ENCODE assay signal across 28 mouse cellular contexts in genomic region chr9:95835741-95836140, GRCm38 (mm10). TPM values are rescaled to one million over a fixed set of nuclear protein-coding genes. Genes with fewer than 3 reads are reported as not detected.
A peak's percentile ranks its signal among the peaks of the same experiment; 100 is the strongest.
DNase-seq lines count a peak whose midpoint lies in the region; ATAC-seq lines count a peak whose summit lies in the region.
"Had no signal": no experiment of that assay in that cellular context is flagged by ENCODE, and none has a peak within 500 bp of the region (broad histone marks: within the 10 kb centered on the region; RNA-seq: fewer than 3 reads in every experiment).

No protein-coding gene starts in this region.

- intact Hi-C loops in heart, postnatal 10 days (cut with DNase I), result no loop called here
- intact Hi-C loops in left cerebral cortex, postnatal 10 days (cut with DNase I), result no loop called here

- no peaks in the 10 kb centered on the region for H3K27me3 ChIP-seq in splenic B cell, adult 2 months (ENCODE audit: control insufficient read depth, insufficient read depth, low read length, poor library complexity, severe bottlenecking)
- H3K27me3 ChIP-seq: embryonic facial prominence, embryonic 15.5 days; forebrain, embryonic 12.5 days; heart, embryonic 12.5 days; liver, embryonic 13.5 days had no signal

- DNase-seq in heart, adult 11 months, result peak; percentile 85
- DNase-seq in heart, postnatal 10 days, result no peak
- DNase-seq in A20 (ENCODE audit: low read depth, low spot score), result peak; percentile 74
- peak; percentile 43 for DNase-seq in splenic B cell, adult 2 months (ENCODE audit: low read depth, low spot score)
- no peak for DNase-seq in spleen, postnatal 4 days (ENCODE audit: low spot score in 2 of 2)
- DNase-seq in left cerebral cortex, postnatal 10 days (ENCODE audit: extremely low spot score in 1 of 2, low spot score in 2 of 2), result no peak
- DNase-seq: adrenal gland, adult 2 months; adrenal gland, postnatal 36 days; cerebellum, adult 2 months; cerebellum, postnatal 14 days; forebrain, postnatal 0 days; gastrocnemius, postnatal 25 days; heart, adult 2 months; kidney, adult 2 months; kidney, postnatal 4 days; left cerebral cortex, postnatal 4 days; liver, embryonic 13.5 days; lung, adult 18-20 months; lung, postnatal 4 days; midbrain, embryonic 14.5 days; right cerebral cortex, postnatal 25 days had no signal

- 0 out of 2 replicates have a peak, but pooled peaks have one; percentile 25 for ATAC-seq in granulocyte monocyte progenitor cell, adult 5-6 weeks (replicated peaks; ENCODE audit: poor library complexity, severe bottlenecking)
- ATAC-seq: forebrain, postnatal 0 days; lung, postnatal 0 days had no signal

- no peaks in the 10 kb centered on the region for H3K36me3 ChIP-seq in splenic B cell, adult 2 months (ENCODE audit: control insufficient read depth, insufficient read depth, low read length, poor library complexity, severe bottlenecking)
- H3K36me3 ChIP-seq: embryonic facial prominence, embryonic 10.5 days; embryonic facial prominence, embryonic 15.5 days; forebrain, embryonic 12.5 days; heart, embryonic 12.5 days; liver, embryonic 13.5 days had no signal

RNA-seq across cellular contexts. Expression of gene Pls1, which starts 9.4 kb away (rescaled TPM):
- total RNA-seq in heart, postnatal 10 days (2021), result under 1 TPM; 0.20 to 0.36 TPM
- not detected in 2 replicates for total RNA-seq in granulocyte monocyte progenitor cell, adult 5-6 weeks (2014; fragmentation: Nextera tagmentation)
- not detected in 2 replicates for total RNA-seq in granulocyte monocyte progenitor cell, adult 5-6 weeks (2017)
- total RNA-seq in left cerebral cortex, postnatal 10 days (2021), result 1 to 10 TPM; 4.2 to 5.6 TPM
- total RNA-seq: gastrocnemius, postnatal 25 days; hematopoietic stem cell, adult 5-6 weeks had no signal

RNA-seq across cellular contexts. Expression of gene Atr, which starts 21.7 kb away (rescaled TPM):
- 10 to 100 TPM in 1 of 2 experiments, 1 to 10 TPM in 1; 9.3 to 11.6 TPM for total RNA-seq in heart, postnatal 10 days (2021)
- total RNA-seq in granulocyte monocyte progenitor cell, adult 5-6 weeks (2014; fragmentation: Nextera tagmentation), result 34.6 and 39.2 TPM in 2 replicates
- total RNA-seq in granulocyte monocyte progenitor cell, adult 5-6 weeks (2017), result 48.0 and 55.6 TPM in 2 replicates
- total RNA-seq in left cerebral cortex, postnatal 10 days (2021), result 10 to 100 TPM; 13.3 to 14.1 TPM

Comparison
In these comparisons a context has a peak if more than half of its experiments do, and no peak if none do; other contexts are left out.
1. DNase-seq: peak in heart, adult 11 months (single experiment), A20 (single experiment) and splenic B cell, adult 2 months (single experiment); none in heart, postnatal 10 days (0 of 2), spleen, postnatal 4 days (0 of 2) and left cerebral cortex, postnatal 10 days (0 of 2).